Comparison of ENCODE assay signal across 7 mouse cellular contexts in genomic region chr17:46628471-46628790, GRCm38 (mm10). TPM values are rescaled to one million over a fixed set of nuclear protein-coding genes. Genes with fewer than 3 reads are reported as not detected.
DNase-seq lines count a peak whose midpoint lies in the region; ATAC-seq and TF ChIP-seq lines count a peak whose summit lies in the region.

No protein-coding gene starts in this region.

- TF ChIP-seq CTCF in liver, adult 2 months (IDR thresholded peaks at IDR 0.05; ENCODE audit: low read depth, low read length) = no peak

- DNase-seq in liver, adult 2 months (ENCODE audit: extremely low read depth, low read depth, low spot score) = no peak
- no peak for DNase-seq in liver
- DNase-seq in thymus, adult 18-20 months = no peak

- 21% methylated on average over 13 of the region's 13 CpGs for WGBS in liver, adult 2 months
- WGBS in embryonic facial prominence, embryonic 15.5 days = under 1% methylated on average over 13 of the region's 13 CpGs
- under 1% methylated on average over 13 of the region's 13 CpGs for WGBS in hindbrain, embryonic 16.5 days
- WGBS in midbrain, embryonic 16.5 days = 0% methylated on average over 13 of the region's 13 CpGs

- no peaks in the 10 kb centered on the region for H3K4me1 ChIP-seq in liver, adult 2 months (ENCODE audit: control insufficient read depth, insufficient read depth, low read length)
- H3K4me1 ChIP-seq in embryonic facial prominence, embryonic 15.5 days = peaks cover 67% of the 10 kb centered on the region
- peaks cover 24% of the 10 kb centered on the region for H3K4me1 ChIP-seq in hindbrain, embryonic 16.5 days (ENCODE audit: control insufficient read depth, insufficient read depth, low read depth, low read length)
- H3K4me1 ChIP-seq in midbrain, embryonic 16.5 days (ENCODE audit: control insufficient read depth, insufficient read depth, low read length) = peaks cover 30% of the 10 kb centered on the region

- peak overlapping the region; percentile 50 for H3K4me3 ChIP-seq in liver, adult 2 months (ENCODE audit: insufficient read depth, low read depth, low read length)
- peak overlapping the region; percentile 72 for H3K4me3 ChIP-seq in embryonic facial prominence, embryonic 15.5 days (replicated peaks)
- H3K4me3 ChIP-seq in hindbrain, embryonic 16.5 days (ENCODE audit: low read length) = peak overlapping the region; percentile 92
- peak overlapping the region; percentile 96 for H3K4me3 ChIP-seq in midbrain, embryonic 16.5 days (ENCODE audit: low read depth, low read length)

- no peak overlapping the region for H3K27ac ChIP-seq in liver, adult 2 months (replicated peaks; ENCODE audit: insufficient read depth, low read depth, low read length)
- H3K27ac ChIP-seq in embryonic facial prominence, embryonic 15.5 days (replicated peaks) = peak overlapping the region; percentile 95
- H3K27ac ChIP-seq in hindbrain, embryonic 16.5 days (ENCODE audit: low read depth, low read length) = peak overlapping the region; percentile 90; the same call in 1 of the 2 replicates
- peak overlapping the region; percentile 89 for H3K27ac ChIP-seq in midbrain, embryonic 16.5 days (ENCODE audit: low read length)

- ATAC-seq in embryonic facial prominence, embryonic 15.5 days (ENCODE audit: insufficient number of reproducible peaks, low FRiP score, low TSS enrichment, low read depth) = no peak
- ATAC-seq in hindbrain, embryonic 16.5 days = peak; percentile 6; the same call in 1 of the 2 replicates
- peak; percentile 37 for ATAC-seq in midbrain, embryonic 16.5 days
- no peak for ATAC-seq in cerebellum, adult (ENCODE audit: insufficient number of reproducible peaks, low FRiP score, low TSS enrichment)

- peak overlapping the region; percentile 68; the same call in 1 of the 2 replicates for H3K9ac ChIP-seq in liver, adult 2 months (ENCODE audit: low read depth, low read length)
- H3K9ac ChIP-seq in embryonic facial prominence, embryonic 15.5 days = peak overlapping the region; percentile 99
- peak overlapping the region; percentile 97 for H3K9ac ChIP-seq in hindbrain, embryonic 16.5 days (ENCODE audit: low read depth, low read length)
- H3K9ac ChIP-seq in midbrain, embryonic 16.5 days (ENCODE audit: low read depth, low read length) = peak overlapping the region; percentile 97

- peaks cover 6% of the 10 kb centered on the region; the same call in 1 of the 2 replicates for H3K36me3 ChIP-seq in liver, adult 2 months (ENCODE audit: control insufficient read depth, insufficient read depth, low read length)
- H3K36me3 ChIP-seq in embryonic facial prominence, embryonic 15.5 days = peaks cover 17% of the 10 kb centered on the region
- H3K36me3 ChIP-seq in hindbrain, embryonic 16.5 days (ENCODE audit: control insufficient read depth, insufficient read depth, low read length) = peaks cover 4% of the 10 kb centered on the region; the same call in 1 of the 2 replicates
- peaks cover 11% of the 10 kb centered on the region for H3K36me3 ChIP-seq in midbrain, embryonic 16.5 days (ENCODE audit: control insufficient read depth, insufficient read depth, low read length)

- no peaks in the 10 kb centered on the region for H3K9me3 ChIP-seq in embryonic facial prominence, embryonic 15.5 days (replicated peaks)
- no peaks in the 10 kb centered on the region for H3K9me3 ChIP-seq in hindbrain, embryonic 16.5 days (ENCODE audit: control insufficient read depth, low read length)
- no peaks in the 10 kb centered on the region for H3K9me3 ChIP-seq in midbrain, embryonic 16.5 days (replicated peaks; ENCODE audit: control insufficient read depth, low read length, poor library complexity, severe bottlenecking)

- peak overlapping the region; percentile 62 for H3K4me2 ChIP-seq in embryonic facial prominence, embryonic 15.5 days (replicated peaks)
- peak overlapping the region; percentile 85 for H3K4me2 ChIP-seq in hindbrain, embryonic 16.5 days (ENCODE audit: low read length)
- H3K4me2 ChIP-seq in midbrain, embryonic 16.5 days (ENCODE audit: low read length) = peak overlapping the region; percentile 65

- no peaks in the 10 kb centered on the region for H3K79me2 ChIP-seq in liver, adult 2 months (ENCODE audit: control insufficient read depth, insufficient read depth, low read length)

- no peak for TF ChIP-seq POLR2A in liver, adult 2 months (IDR thresholded peaks at IDR 0.05; ENCODE audit: extremely low read depth, insufficient read depth, low read length)

- H3K27me3 ChIP-seq in liver, adult 2 months (ENCODE audit: control insufficient read depth, insufficient read depth, low read length) = no peaks in the 10 kb centered on the region
- no peaks in the 10 kb centered on the region for H3K27me3 ChIP-seq in embryonic facial prominence, embryonic 15.5 days
- H3K27me3 ChIP-seq in hindbrain, embryonic 16.5 days (replicated peaks; ENCODE audit: control insufficient read depth, insufficient read depth, low read length) = no peaks in the 10 kb centered on the region
- no peaks in the 10 kb centered on the region for H3K27me3 ChIP-seq in midbrain, embryonic 16.5 days (ENCODE audit: control insufficient read depth, insufficient read depth, low read depth, low read length)

RNA-seq across cellular contexts. Expression of gene Ptk7, which starts 0.9 kb away (rescaled TPM):
- 0.65 and 0.87 TPM in 2 replicates for total RNA-seq in liver, adult 2 months (2014; rRNA removed)
- 0.40 and 0.66 TPM in 2 replicates for polyA plus RNA-seq in liver, adult 2 months (2012; rRNA removed)
- polyA plus RNA-seq in embryonic facial prominence, embryonic 15.5 days (2015; fragmentation: Nextera tagmentation; extraction: Ambion mirVana) = 156 and 161 TPM in 2 replicates
- 25.9 and 36.1 TPM in 2 replicates for polyA plus RNA-seq in hindbrain, embryonic 16.5 days (2015; fragmentation: Nextera tagmentation; extraction: Ambion mirVana)
- 26.9 and 28.8 TPM in 2 replicates for polyA plus RNA-seq in midbrain, embryonic 16.5 days (2015; fragmentation: Nextera tagmentation; extraction: Ambion mirVana)

RNA-seq across cellular contexts. Expression of gene Klc4, which starts 17.4 kb away (rescaled TPM):
- total RNA-seq in liver, adult 2 months (2014; rRNA removed) = 48.1 and 49.0 TPM in 2 replicates
- 46.6 and 55.5 TPM in 2 replicates for polyA plus RNA-seq in liver, adult 2 months (2012; rRNA removed)
- polyA plus RNA-seq in embryonic facial prominence, embryonic 15.5 days (2015; fragmentation: Nextera tagmentation; extraction: Ambion mirVana) = 23.4 and 24.5 TPM in 2 replicates
- polyA plus RNA-seq in hindbrain, embryonic 16.5 days (2015; fragmentation: Nextera tagmentation; extraction: Ambion mirVana) = 32.3 and 34.1 TPM in 2 replicates
- polyA plus RNA-seq in midbrain, embryonic 16.5 days (2015; fragmentation: Nextera tagmentation; extraction: Ambion mirVana) = 32.4 and 39.7 TPM in 2 replicates

RNA-seq across cellular contexts. Expression of gene Mrpl2, which starts 17.6 kb away (rescaled TPM):
- total RNA-seq in liver, adult 2 months (2014; rRNA removed) = 58.5 and 71.1 TPM in 2 replicates
- 95.1 and 97.3 TPM in 2 replicates for polyA plus RNA-seq in liver, adult 2 months (2012; rRNA removed)
- 92.9 and 95.8 TPM in 2 replicates for polyA plus RNA-seq in embryonic facial prominence, embryonic 15.5 days (2015; fragmentation: Nextera tagmentation; extraction: Ambion mirVana)
- polyA plus RNA-seq in hindbrain, embryonic 16.5 days (2015; fragmentation: Nextera tagmentation; extraction: Ambion mirVana) = 64.5 and 73.7 TPM in 2 replicates
- polyA plus RNA-seq in midbrain, embryonic 16.5 days (2015; fragmentation: Nextera tagmentation; extraction: Ambion mirVana) = 58.9 and 60.8 TPM in 2 replicates

RNA-seq across cellular contexts. Expression of gene Cul7, which starts 21.7 kb away (rescaled TPM):
- 5.0 and 5.4 TPM in 2 replicates for total RNA-seq in liver, adult 2 months (2014; rRNA removed)
- 5.6 and 7.1 TPM in 2 replicates for polyA plus RNA-seq in liver, adult 2 months (2012; rRNA removed)
- polyA plus RNA-seq in embryonic facial prominence, embryonic 15.5 days (2015; fragmentation: Nextera tagmentation; extraction: Ambion mirVana) = 64.0 and 64.1 TPM in 2 replicates
- polyA plus RNA-seq in hindbrain, embryonic 16.5 days (2015; fragmentation: Nextera tagmentation; extraction: Ambion mirVana) = 39.9 and 45.4 TPM in 2 replicates
- polyA plus RNA-seq in midbrain, embryonic 16.5 days (2015; fragmentation: Nextera tagmentation; extraction: Ambion mirVana) = 41.9 and 47.6 TPM in 2 replicates

RNA-seq across cellular contexts. Expression of gene Rrp36, which starts 45.7 kb away (rescaled TPM):
- total RNA-seq in liver, adult 2 months (2014; rRNA removed) = 20.3 TPM in 2 replicates
- polyA plus RNA-seq in liver, adult 2 months (2012; rRNA removed) = 31.6 and 33.5 TPM in 2 replicates
- polyA plus RNA-seq in embryonic facial prominence, embryonic 15.5 days (2015; fragmentation: Nextera tagmentation; extraction: Ambion mirVana) = 61.9 and 64.9 TPM in 2 replicates
- polyA plus RNA-seq in hindbrain, embryonic 16.5 days (2015; fragmentation: Nextera tagmentation; extraction: Ambion mirVana) = 51.4 and 54.8 TPM in 2 replicates
- polyA plus RNA-seq in midbrain, embryonic 16.5 days (2015; fragmentation: Nextera tagmentation; extraction: Ambion mirVana) = 51.8 and 52.4 TPM in 2 replicates

Comparison
In these comparisons a context has a peak if more than half of its experiments do, and no peak if none do; other contexts are left out.
1. ATAC-seq: peak in hindbrain, embryonic 16.5 days (single experiment) and midbrain, embryonic 16.5 days (single experiment); none in embryonic facial prominence, embryonic 15.5 days (single experiment) and cerebellum, adult (single experiment).
2. RNA of gene Ptk7, which starts 0.9 kb away (polyA plus RNA-seq): 156 to 161 TPM in embryonic facial prominence, embryonic 15.5 days, 26.9 to 28.8 TPM in midbrain, embryonic 16.5 days and 25.9 to 36.1 TPM in hindbrain, embryonic 16.5 days; 0.40 to 0.66 TPM in liver, adult 2 months; every median in the first group is over 10 times any median in the second.
3. Peak in every context shown above with its lines, with median percentiles within 50 percentile points of each other: H3K4me3 ChIP-seq, H3K9ac ChIP-seq and H3K4me2 ChIP-seq.